Mouse (Mus musculus): ENCODE results near the gene Krtap4-8.
"Not testable (repeated sequence)": the region's sequence is repeated elsewhere in the genome, so short reads cannot be mapped to it uniquely, and the experiment has no call there.

Gene Krtap4-8

DNA sequence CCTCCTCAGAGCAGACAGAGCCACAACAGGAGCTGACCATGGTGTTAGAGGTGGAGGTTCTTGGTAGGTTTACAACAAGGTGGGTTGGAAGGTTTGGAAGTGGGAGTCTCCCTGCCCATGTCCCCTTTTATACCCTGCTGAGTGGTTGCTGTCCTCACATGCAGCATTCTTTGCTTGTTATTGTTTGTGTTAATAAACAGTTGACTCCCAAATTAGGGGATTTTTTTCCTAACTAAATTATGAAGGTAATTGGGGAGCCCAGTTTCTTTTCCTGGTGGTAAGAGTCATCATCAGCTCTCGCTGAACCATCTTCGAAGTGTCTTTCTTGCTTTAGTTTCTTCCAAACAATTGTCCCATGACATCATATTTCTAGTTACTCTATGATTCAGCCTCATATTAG lies at the start of gene Krtap4-8:
Gene Krtap4-8 (minus strand): TSS at position 101 of the 400 bp plus-strand sequence.
- DNase-seq (ENCODE audit: low spot score): no peak

DNA sequence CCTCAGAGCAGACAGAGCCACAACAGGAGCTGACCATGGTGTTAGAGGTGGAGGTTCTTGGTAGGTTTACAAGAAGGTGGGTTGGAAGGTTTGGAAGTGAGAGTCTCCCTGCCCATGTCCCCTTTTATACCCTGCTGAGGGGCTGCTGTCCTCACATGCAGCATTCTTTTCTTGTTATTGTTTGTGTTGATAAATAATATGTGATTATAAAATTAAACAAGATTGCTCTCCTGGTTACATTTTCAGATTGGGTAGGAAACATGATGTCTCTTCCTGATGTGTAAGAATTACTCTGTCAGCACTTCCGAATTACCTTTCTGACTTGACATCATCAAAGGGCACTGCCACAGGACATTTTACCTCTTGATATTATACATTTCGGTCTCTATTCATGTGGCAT lies 35.1 kb upstream of the Krtap4-8 start, which contains the start of gene Gm11564:
Gene Gm11564 (minus strand): TSS at position 101 of the 400 bp plus-strand sequence.
- not testable (repeated sequence) for DNase-seq (ENCODE audit: low spot score)

DNA sequence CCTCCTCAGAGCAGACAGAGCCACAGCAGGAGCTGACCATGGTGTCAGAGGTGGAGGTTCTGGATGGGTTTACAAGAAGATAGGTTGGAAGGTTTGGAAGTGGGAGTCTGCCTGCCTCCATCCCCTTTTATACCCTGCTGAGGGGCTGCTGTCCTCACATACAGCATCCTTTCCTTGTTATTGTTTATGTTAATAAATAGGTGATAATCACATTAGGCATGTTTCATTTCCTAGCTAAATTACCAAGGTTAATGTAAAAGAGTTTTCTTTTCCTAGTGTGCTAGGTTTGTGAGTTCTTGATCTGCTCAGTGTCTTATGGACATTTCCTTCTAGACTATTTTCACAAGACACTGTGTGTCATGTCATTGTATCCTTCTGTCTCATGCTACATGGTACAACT lies 29.3 kb upstream of the Krtap4-8 start, which contains the start of gene Krtap4-13:
Gene Krtap4-13 (minus strand): TSS at position 101 of the 400 bp plus-strand sequence.
- DNase-seq (ENCODE audit: low spot score): not testable (repeated sequence)

DNA sequence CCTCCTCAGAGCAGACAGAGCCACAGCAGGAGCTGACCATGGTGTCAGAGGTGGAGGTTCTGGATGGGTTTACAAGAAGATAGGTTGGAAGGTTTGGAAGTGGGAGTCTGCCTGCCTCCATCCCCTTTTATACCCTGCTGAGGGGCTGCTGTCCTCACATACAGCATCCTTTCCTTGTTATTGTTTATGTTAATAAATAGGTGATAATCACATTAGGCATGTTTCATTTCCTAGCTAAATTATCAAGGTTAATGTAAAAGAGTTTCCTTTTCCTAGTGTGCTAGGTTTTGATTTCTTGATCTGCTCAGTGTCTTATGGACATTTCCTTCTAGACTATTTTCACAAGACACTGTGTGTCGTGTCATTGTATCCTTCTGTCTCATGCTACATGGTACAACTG lies 23.8 kb upstream of the Krtap4-8 start, which contains the start of gene Gm11554:
Gene Gm11554 (minus strand): TSS at position 101 of the 400 bp plus-strand sequence.
- DNase-seq (ENCODE audit: low spot score): not testable (repeated sequence)

DNA sequence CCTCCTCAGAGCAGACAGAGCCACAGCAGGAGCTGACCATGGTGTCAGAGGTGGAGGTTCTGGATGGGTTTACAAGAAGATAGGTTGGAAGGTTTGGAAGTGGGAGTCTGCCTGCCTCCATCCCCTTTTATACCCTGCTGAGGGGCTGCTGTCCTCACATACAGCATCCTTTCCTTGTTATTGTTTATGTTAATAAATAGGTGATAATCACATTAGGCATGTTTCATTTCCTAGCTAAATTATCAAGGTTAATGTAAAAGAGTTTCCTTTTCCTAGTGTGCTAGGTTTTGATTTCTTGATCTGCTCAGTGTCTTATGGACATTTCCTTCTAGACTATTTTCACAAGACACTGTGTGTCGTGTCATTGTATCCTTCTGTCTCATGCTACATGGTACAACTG lies 18.3 kb upstream of the Krtap4-8 start, which contains the start of gene Gm11569:
Gene Gm11569 (minus strand): TSS at position 101 of the 400 bp plus-strand sequence.
- not testable (repeated sequence) for DNase-seq (ENCODE audit: low spot score)

DNA sequence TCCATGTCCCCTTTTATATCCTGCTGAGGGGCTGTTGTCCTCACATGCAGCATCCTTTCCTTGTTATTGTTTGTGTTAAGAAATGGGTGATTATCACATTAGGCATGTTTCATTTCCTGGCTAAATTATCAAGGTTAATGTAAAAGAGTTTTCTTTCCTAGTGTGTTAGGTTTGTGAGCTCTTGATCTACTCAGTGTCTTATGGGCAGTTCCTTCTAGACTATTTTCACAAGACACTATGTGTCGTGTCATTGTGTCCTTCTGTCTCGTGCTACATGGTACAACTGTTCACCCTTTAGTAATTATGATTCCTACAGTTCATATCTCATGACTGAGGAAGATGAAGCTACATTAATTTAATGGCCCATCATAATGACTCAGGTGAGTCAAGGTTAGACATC lies 12.9 kb upstream of the Krtap4-8 start, which contains the start of gene Gm11596:
Gene Gm11596 (minus strand): TSS at position 101 of the 400 bp plus-strand sequence.
- no peak for DNase-seq (ENCODE audit: low spot score)

DNA sequence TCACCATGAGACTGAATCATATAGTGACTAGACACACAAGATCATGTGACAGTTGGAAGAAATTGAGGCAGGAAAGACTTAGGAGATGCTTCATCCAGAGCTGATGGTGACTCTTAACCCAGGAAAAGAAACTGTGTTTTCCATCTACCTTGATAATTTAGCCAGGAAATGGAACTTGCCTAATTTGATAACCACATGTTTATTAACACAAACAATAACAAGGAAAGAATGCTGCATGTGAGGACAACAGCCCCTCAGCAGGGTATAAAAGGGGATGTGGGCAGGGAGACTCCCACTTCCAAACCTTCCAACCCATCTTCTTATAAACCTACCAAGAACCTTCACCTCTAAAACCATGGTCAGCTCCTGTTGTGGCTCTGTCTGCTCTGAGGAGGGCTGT lies 4.4 kb upstream of the Krtap4-8 start, which contains the start of gene Krtap4-9:
Gene Krtap4-9 (plus strand): TSS at position 301 of the 400 bp plus-strand sequence.
- DNase-seq (ENCODE audit: low spot score): not testable (repeated sequence)

DNA sequence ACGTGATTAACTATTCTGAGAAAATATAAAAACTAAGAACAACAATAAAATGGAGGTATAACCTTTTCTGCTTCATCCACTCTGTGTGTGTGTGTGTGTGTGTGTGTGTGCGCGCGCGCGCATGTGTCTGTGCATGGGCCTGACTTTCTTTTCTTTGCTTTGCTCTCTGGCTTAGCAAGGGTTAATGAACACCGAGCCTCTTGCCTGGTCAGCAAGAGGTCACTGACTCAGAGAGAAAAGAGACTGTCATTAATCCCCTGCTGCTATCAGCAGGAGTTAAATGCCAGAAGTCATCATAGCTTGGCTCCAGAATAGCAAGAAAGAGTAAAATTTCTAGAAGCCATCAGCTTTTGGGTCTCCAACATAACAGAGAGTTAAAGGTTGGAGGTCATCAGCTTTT lies 2.1 kb downstream of the Krtap4-8 start:
- no peak for DNase-seq (ENCODE audit: low spot score)

DNA sequence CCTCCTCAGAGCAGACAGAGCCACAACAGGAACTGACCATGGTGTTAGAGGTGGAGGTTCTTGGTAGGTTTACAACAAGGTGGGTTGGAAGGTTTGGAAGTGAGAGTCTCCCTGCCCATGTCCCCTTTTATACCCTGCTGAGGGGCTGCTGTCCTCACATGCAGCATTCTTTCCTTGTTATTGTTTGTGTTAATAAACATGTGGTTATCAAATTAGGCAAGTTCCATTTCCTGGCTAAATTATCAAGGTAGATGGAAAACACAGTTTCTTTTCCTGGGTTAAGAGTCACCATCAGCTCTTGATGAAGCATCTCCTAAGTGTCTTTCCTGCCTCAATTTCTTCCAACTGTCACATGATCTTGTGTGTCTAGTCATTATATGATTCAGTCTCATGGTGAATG lies 7.7 kb downstream of the Krtap4-8 start, which contains the start of gene Gm11595:
Gene Gm11595 (minus strand): TSS at position 101 of the 400 bp plus-strand sequence.
- DNase-seq (ENCODE audit: low spot score): not testable (repeated sequence)

DNA sequence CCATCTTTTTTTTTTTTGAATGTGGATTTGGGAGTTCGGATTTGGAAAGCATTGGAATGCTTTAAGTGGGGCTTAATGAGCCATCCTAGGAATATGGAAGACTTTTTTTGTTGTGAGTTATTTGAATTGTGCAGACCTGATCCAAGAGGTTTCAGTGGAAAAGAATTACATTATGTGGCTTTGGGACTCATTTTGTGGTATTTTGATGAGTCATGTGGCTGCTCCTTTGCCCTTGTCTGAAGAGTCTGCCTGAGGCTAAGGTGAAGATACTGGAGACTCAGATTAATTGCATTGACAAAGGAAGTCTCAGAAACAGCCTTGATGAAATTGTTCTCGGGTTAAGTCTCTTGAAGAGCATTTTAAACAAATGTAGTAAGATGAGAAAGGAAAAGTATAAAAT lies 12.1 kb downstream of the Krtap4-8 start:
- DNase-seq (ENCODE audit: low spot score): no peak

DNA sequence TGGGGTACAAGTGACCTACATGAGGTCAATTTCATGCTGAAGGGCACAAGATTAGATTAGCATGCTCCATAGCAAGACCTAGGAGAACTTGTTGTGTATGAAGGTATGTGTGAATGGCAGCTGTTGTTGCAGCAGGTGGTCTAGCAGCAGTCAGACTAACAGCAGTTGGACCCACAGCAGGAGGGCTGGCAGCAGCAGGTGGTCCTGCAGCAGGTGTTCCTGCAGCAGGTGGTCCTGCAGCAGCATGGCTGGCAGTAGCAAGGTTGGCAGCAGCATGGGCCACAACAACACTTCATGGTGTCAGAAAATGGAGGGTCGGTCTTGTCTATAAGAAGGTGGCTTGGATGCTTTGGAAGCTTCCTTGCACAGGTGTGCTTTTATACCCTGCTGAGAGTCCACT lies 21.6 kb downstream of the Krtap4-8 start:
- DNase-seq (ENCODE audit: low spot score): no peak

DNA sequence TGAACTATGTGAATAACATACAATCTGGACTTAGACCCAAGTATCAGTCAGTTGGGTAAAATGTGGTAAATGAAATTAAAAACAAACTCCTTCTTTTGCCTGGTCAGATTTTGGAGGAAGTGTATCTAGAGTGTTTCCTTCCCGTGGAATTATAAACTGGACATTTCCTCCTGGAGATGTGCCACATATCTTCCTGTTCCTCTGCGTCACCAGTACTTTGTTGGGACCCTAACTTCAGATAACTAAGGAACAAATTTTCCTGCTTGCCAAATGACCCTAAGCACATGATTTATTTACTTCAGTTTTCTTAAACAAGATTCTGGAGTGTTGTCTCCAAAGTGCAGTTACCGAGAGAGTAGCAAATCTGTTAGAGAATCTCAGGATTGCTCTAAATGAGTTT lies 36.5 kb downstream of the Krtap4-8 start:
- DNase-seq (ENCODE audit: low spot score): no peak

DNA sequence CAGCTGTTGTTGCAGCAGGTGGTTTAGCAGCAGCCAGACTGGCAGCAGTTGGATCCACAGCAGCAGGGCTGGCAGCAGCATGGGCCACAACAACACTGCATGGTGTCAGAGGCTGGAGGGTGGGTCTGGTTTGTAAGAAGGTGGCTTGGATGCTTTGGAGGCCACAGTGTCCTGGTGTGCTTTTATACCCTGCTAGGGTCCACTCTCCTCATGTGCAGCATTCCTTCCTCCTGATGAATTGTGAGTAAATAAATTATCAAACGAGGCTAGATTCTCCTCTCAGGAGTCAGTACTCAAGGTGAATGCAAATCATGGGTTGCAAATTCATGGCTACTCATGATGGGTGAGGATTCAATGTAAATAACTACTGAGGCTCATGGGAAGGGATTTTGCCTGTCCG lies 46.3 kb downstream of the Krtap4-8 start, which contains the start of gene Gm14180:
Gene Gm14180 (minus strand): TSS at position 101 of the 400 bp plus-strand sequence.
- DNase-seq (ENCODE audit: low spot score): no peak

Measured in MN1 (cell line).